Mouse (Mus musculus): ENCODE results near the gene Spata31d1d.
"Not testable (repeated sequence)": the region's sequence is repeated elsewhere in the genome, so short reads cannot be mapped to it uniquely, and the experiment has no call there.

Gene Spata31d1d

GRCm38 (mm10) chr13:59731652-59732051 is at the start of gene Spata31d1d:
Spata31d1d (minus strand) TSS chr13:59731752.
- no peak for DNase-seq

- DNase-seq = not testable (repeated sequence)
Measured at GRCm38 (mm10) chr13:59779744-59780264, 48.3 kb upstream of the Spata31d1d start.

GRCm38 (mm10) chr13:59779213-59779612 is 47.7 kb upstream of the Spata31d1d start:
- DNase-seq = no peak

GRCm38 (mm10) chr13:59775168-59775567 is 43.6 kb upstream of the Spata31d1d start:
- DNase-seq = no peak

- DNase-seq = peak; percentile 36
Measured at GRCm38 (mm10) chr13:59771257-59771656, 39.7 kb upstream of the Spata31d1d start.

GRCm38 (mm10) chr13:59770847-59771246 is 39.3 kb upstream of the Spata31d1d start:
- no peak for DNase-seq

GRCm38 (mm10) chr13:59770164-59770562 is 38.6 kb upstream of the Spata31d1d start:
- DNase-seq = peak; percentile 77

- peak; percentile 99 for DNase-seq
Measured at GRCm38 (mm10) chr13:59769296-59770163, 38.0 kb upstream of the Spata31d1d start, which contains the start of gene Isca1. Isca1 (minus strand) TSS chr13:59769810.

GRCm38 (mm10) chr13:59768531-59768930 is 37.0 kb upstream of the Spata31d1d start:
- DNase-seq = no peak

GRCm38 (mm10) chr13:59766786-59767515 is 35.4 kb upstream of the Spata31d1d start:
- no peak for DNase-seq

GRCm38 (mm10) chr13:59762791-59763190 is 31.2 kb upstream of the Spata31d1d start:
- DNase-seq = no peak

GRCm38 (mm10) chr13:59756906-59757305 is 25.4 kb upstream of the Spata31d1d start:
- no peak for DNase-seq

- DNase-seq = no peak
Measured at GRCm38 (mm10) chr13:59750310-59750709, 18.8 kb upstream of the Spata31d1d start.

GRCm38 (mm10) chr13:59746711-59747110 is 15.2 kb upstream of the Spata31d1d start, which contains the start of gene 1700014D04Rik:
1700014D04Rik (minus strand) TSS chr13:59746752.
- DNase-seq = no peak

- no peak for DNase-seq
Measured at GRCm38 (mm10) chr13:59746164-59746563, 14.6 kb upstream of the Spata31d1d start.

GRCm38 (mm10) chr13:59745462-59745861 is 13.9 kb upstream of the Spata31d1d start:
- no peak for DNase-seq

GRCm38 (mm10) chr13:59741697-59742096 is 10.1 kb upstream of the Spata31d1d start:
- no peak for DNase-seq

- DNase-seq = no peak
Measured at GRCm38 (mm10) chr13:59741096-59741495, 9.5 kb upstream of the Spata31d1d start.

GRCm38 (mm10) chr13:59739397-59739796 is 7.8 kb upstream of the Spata31d1d start:
- DNase-seq = no peak

- no peak for DNase-seq
Measured at GRCm38 (mm10) chr13:59738455-59738854, 6.9 kb upstream of the Spata31d1d start.

- no peak for DNase-seq
Measured at GRCm38 (mm10) chr13:59735190-59735589, 3.6 kb upstream of the Spata31d1d start.

- DNase-seq = not testable (repeated sequence)
Measured at GRCm38 (mm10) chr13:59734347-59734746, 2.8 kb upstream of the Spata31d1d start.

GRCm38 (mm10) chr13:59733936-59734335 is 2.4 kb upstream of the Spata31d1d start:
- no peak for DNase-seq

Measured in cerebellum, adult 11 months (tissue).